In genomic region chr5:88720116-88721002, GRCm38 (mm10) we compare ENCODE assay signal across 7 mouse cellular contexts. TPM values are rescaled to one million over a fixed set of nuclear protein-coding genes. Genes with fewer than 3 reads are reported as not detected.
DNase-seq lines count a peak whose midpoint lies in the region; ATAC-seq lines count a peak whose summit lies in the region.

Gene Mob1b (plus strand): TSS chr5:88720855.

- H3K27me3 ChIP-seq in intestine, embryonic 16.5 days (replicated peaks; ENCODE audit: control insufficient read depth, insufficient read depth, low read length): no peaks in the 10 kb centered on the region
- H3K27me3 ChIP-seq in midbrain, embryonic 11.5 days (ENCODE audit: control insufficient read depth, insufficient read depth, low read length): no peaks in the 10 kb centered on the region

- H3K9ac ChIP-seq in intestine, embryonic 16.5 days (ENCODE audit: low read depth, low read length): peak within 1 kb of the TSS; percentile 96
- H3K9ac ChIP-seq in midbrain, embryonic 11.5 days (ENCODE audit: low read length): peak within 1 kb of the TSS; percentile 89

- intact Hi-C loops in left cerebral cortex, postnatal 36 days (cut with DNase I): loop anchor here (2.0 to 5.0 kb wide), 2 partner anchors 43 to 44 kb away; partner anchors contain the start of genes Dck and Grsf1

- no peaks in the 10 kb centered on the region for H3K9me3 ChIP-seq in intestine, embryonic 16.5 days (ENCODE audit: control insufficient read depth, low read length)
- no peaks in the 10 kb centered on the region for H3K9me3 ChIP-seq in midbrain, embryonic 11.5 days (ENCODE audit: control insufficient read depth, low read length)

- peak within 1 kb of the TSS; percentile 100 for H3K4me3 ChIP-seq in intestine, embryonic 16.5 days (ENCODE audit: low read length)
- H3K4me3 ChIP-seq in midbrain, embryonic 11.5 days (ENCODE audit: low read depth, low read length): peak within 1 kb of the TSS; percentile 75

- H3K4me2 ChIP-seq in intestine, embryonic 16.5 days (ENCODE audit: low read depth, low read length): peak within 1 kb of the TSS; percentile 94
- H3K4me2 ChIP-seq in midbrain, embryonic 11.5 days: peak within 1 kb of the TSS; percentile 94

- under 1% methylated on average over 54 of the region's 54 CpGs for WGBS in intestine, embryonic 16.5 days
- 1% methylated on average over 51 of the region's 54 CpGs for WGBS in midbrain, embryonic 11.5 days

- ATAC-seq in intestine, embryonic 16.5 days: peak; percentile 96
- peak; percentile 98 for ATAC-seq in midbrain, embryonic 11.5 days (ENCODE audit: low FRiP score)

- peak; percentile 99 for DNase-seq in adrenal gland, adult 2 months
- peak; percentile 96 for DNase-seq in embryo, embryonic 11.5 days (ENCODE audit: low read depth, low spot score)
- DNase-seq in gastrocnemius, postnatal 4 days (ENCODE audit: low spot score in 2 of 2): peak; percentile 98 to 99
- peak; percentile 96 for DNase-seq in left cerebral cortex, postnatal 36 days (ENCODE audit: low spot score in 2 of 2)
- peak; percentile 100 for DNase-seq in midbrain, embryonic 11.5 days (ENCODE audit: low spot score, missing footprints)
- DNase-seq in skeletal muscle tissue, adult 2 months (ENCODE audit: low read depth, low spot score): peak; percentile 98

- peaks cover 16% of the 10 kb centered on the region for H3K4me1 ChIP-seq in intestine, embryonic 16.5 days (ENCODE audit: control insufficient read depth, insufficient read depth, low read length)
- H3K4me1 ChIP-seq in midbrain, embryonic 11.5 days (ENCODE audit: control insufficient read depth, insufficient read depth, low read length): peaks cover 12% of the 10 kb centered on the region

- no peaks in the 10 kb centered on the region for H3K36me3 ChIP-seq in intestine, embryonic 16.5 days (ENCODE audit: control insufficient read depth, insufficient read depth, low read length)
- no peaks in the 10 kb centered on the region for H3K36me3 ChIP-seq in midbrain, embryonic 11.5 days (ENCODE audit: control insufficient read depth, insufficient read depth, low read length)

- peak within 1 kb of the TSS; percentile 94 for H3K27ac ChIP-seq in intestine, embryonic 16.5 days (ENCODE audit: low read length)
- peak within 1 kb of the TSS; percentile 80 for H3K27ac ChIP-seq in midbrain, embryonic 11.5 days (ENCODE audit: low read depth, low read length)

RNA-seq across cellular contexts. Expression of gene Mob1b, which starts in this region (rescaled TPM):
- total RNA-seq in adrenal gland, adult 2 months (2021): 10 to 100 TPM; 32.9 to 36.3 TPM
- 4.7 and 8.6 TPM in 2 replicates for polyA plus RNA-seq in adrenal gland, adult 2 months (2012; rRNA removed)
- 10 to 100 TPM; 34.5 to 42.6 TPM for total RNA-seq in gastrocnemius, postnatal 4 days (2021)
- 8.7 and 10.3 TPM in 2 replicates for polyA plus RNA-seq in intestine, embryonic 16.5 days (2015; fragmentation: Nextera tagmentation; extraction: Ambion mirVana)
- 10 to 100 TPM; 26.1 to 32.6 TPM for total RNA-seq in left cerebral cortex, postnatal 36 days (2021)
- polyA plus RNA-seq in midbrain, embryonic 11.5 days (2014; fragmentation: Nextera tagmentation; extraction: Ambion mirVana): 16.7 and 18.3 TPM in 2 replicates

Comparison
In these comparisons a context has a peak if more than half of its experiments do, and no peak if none do; other contexts are left out.
1. Peak in every context shown above with its lines: DNase-seq, ATAC-seq, H3K4me3 ChIP-seq and H3K27ac ChIP-seq.